Mouse (Mus musculus) limb, embryonic 15.5 days (tissue): ENCODE measurements around the gene Zbtb20. TPM values are rescaled to one million over a fixed set of nuclear protein-coding genes. Genes with fewer than 3 reads are reported as not detected.

ENCODE experiments used
- ATAC-seq: fragments of 200-750 bp; cut with Nextera tagmentation; 2 replicates; pipeline ENCODE4 v1.8.0; 2017; ENCODE audit warnings: low read depth, moderate TSS enrichment; ENCODE audit not compliant: insufficient number of reproducible peaks, low FRiP score, low TSS enrichment
- H3K27ac ChIP-seq: fragments of 300-500 bp; sonication (generic); 2 replicates; pipeline ENCODE4 v1.5.1; 2015; ENCODE audit warnings: moderate library complexity, mild to moderate bottlenecking, inconsistent platforms
- H3K27me3 ChIP-seq: fragments of 300-500 bp; sonication (generic); 2 replicates; pipeline ENCODE4 v1.6.1; 2015; ENCODE audit warnings: inconsistent platforms
- H3K36me3 ChIP-seq: fragments of 300-500 bp; sonication (generic); 2 replicates; pipeline ENCODE4 v1.6.1; 2015; ENCODE audit warnings: inconsistent platforms
- H3K4me1 ChIP-seq: fragments of 300-500 bp; sonication (generic); 2 replicates; pipeline ENCODE4 v1.6.1; 2015; ENCODE audit warnings: inconsistent platforms
- H3K4me2 ChIP-seq: fragments of 300-500 bp; sonication (generic); 2 replicates; pipeline ENCODE4 v1.6.1; 2015; ENCODE audit warnings: mild to moderate bottlenecking, inconsistent platforms
- H3K4me3 ChIP-seq: fragments of 300-500 bp; sonication (generic); 2 replicates; pipeline ENCODE4 v1.5.1; 2015; ENCODE audit warnings: mild to moderate bottlenecking, inconsistent platforms
- H3K9ac ChIP-seq: fragments of 300-500 bp; sonication (generic); 2 replicates; pipeline ENCODE4 v1.6.1; 2015; ENCODE audit warnings: inconsistent platforms
- H3K9me3 ChIP-seq: fragments of 300-500 bp; sonication (generic); 2 replicates; pipeline ENCODE4 v1.6.1; 2016; ENCODE audit warnings: inconsistent platforms
- WGBS: fragments of 180-500 bp; shearing (Covaris S2); methylation state at CpG from one replicate; pipeline ENCODE4 v1.1.7; 2015; 5-methylcytosine and 5-hydroxymethylcytosine counted together
- polyA plus RNA-seq: library from polyadenylated mRNA; unstranded; fragments of >200 nt; fragmentation: Nextera tagmentation; extraction: Ambion mirVana; gene quantifications from 2 replicates; pipeline ENCODE4 v1.2.1, GENCODE M21; 2015

The Zbtb20 gene
- polyA plus RNA-seq, 1 experiment from 2014 or later = 22.4 TPM

GRCm38 (mm10) chr16:43501284-43501683, 625.6 kb downstream of the Zbtb20 start:
- Histone ChIP-seq H3K27me3 (0 out of 2 replicates have a peak, but pooled peaks cover 4% of the 10 kb centered on the region), H3K9ac (no peak overlapping the region), H3K9me3 (no peaks in the 10 kb centered on the region), H3K4me3 (no peak overlapping the region), H3K27ac (no peak overlapping the region), H3K4me2 (no peak overlapping the region), H3K36me3 (no peaks in the 10 kb centered on the region), H3K4me1 (0 out of 2 replicates have a peak, but pooled peaks cover 3% of the 10 kb centered on the region)
- 70% methylated on average over 4 of the region's 4 CpGs for WGBS
- no peak for ATAC-seq

- 45% methylated on average over 12 of the region's 12 CpGs for WGBS
- Histone ChIP-seq H3K27ac (no peak overlapping the region), H3K4me2 (peak overlapping the region; percentile 62; the same call in 1 of the 2 replicates), H3K27me3 (0 out of 2 replicates have a peak, but pooled peaks cover 4% of the 10 kb centered on the region), H3K9me3 (no peaks in the 10 kb centered on the region), H3K4me3 (no peak overlapping the region), H3K9ac (no peak overlapping the region), H3K4me1 (peaks cover 9% of the 10 kb centered on the region; the same call in 1 of the 2 replicates), H3K36me3 (no peaks in the 10 kb centered on the region)
- ATAC-seq = no peak
These were observed 626.8 kb downstream of the Zbtb20 start for GRCm38 (mm10) chr16:43502339-43503009.

- Histone ChIP-seq H3K9ac (0 out of 2 replicates have a peak overlapping the region, but pooled peaks have one; percentile 7), H3K4me2 (peak overlapping the region; percentile 62), H3K4me3 (peak overlapping the region; percentile 37), H3K27ac (no peak overlapping the region), H3K9me3 (no peaks in the 10 kb centered on the region), H3K4me1 (peaks cover 9% of the 10 kb centered on the region; the same call in 1 of the 2 replicates), H3K27me3 (0 out of 2 replicates have a peak, but pooled peaks cover 4% of the 10 kb centered on the region), H3K36me3 (no peaks in the 10 kb centered on the region)
- ATAC-seq = no peak
- 10% methylated on average over 13 of the region's 13 CpGs for WGBS
These were observed 627.4 kb downstream of the Zbtb20 start for GRCm38 (mm10) chr16:43503010-43503635.

- no peaks in the 10 kb centered on the region for H3K36me3 ChIP-seq
- peaks cover 9% of the 10 kb centered on the region; the same call in 1 of the 2 replicates for H3K4me1 ChIP-seq
- H3K4me3 ChIP-seq = peak overlapping the region; percentile 37
- whole genome bisulfite sequencing = 3% methylated on average over 5 of the region's 5 CpGs
- H3K9me3 ChIP-seq = no peaks in the 10 kb centered on the region
- ATAC-seq = no peak
- H3K9ac ChIP-seq = 0 out of 2 replicates have a peak overlapping the region, but pooled peaks have one; percentile 7
- H3K4me2 ChIP-seq = peak overlapping the region; percentile 62
- H3K27ac ChIP-seq = no peak overlapping the region
- 0 out of 2 replicates have a peak, but pooled peaks cover 4% of the 10 kb centered on the region for H3K27me3 ChIP-seq
These were observed 627.9 kb downstream of the Zbtb20 start for GRCm38 (mm10) chr16:43503636-43504010.

DNA sequence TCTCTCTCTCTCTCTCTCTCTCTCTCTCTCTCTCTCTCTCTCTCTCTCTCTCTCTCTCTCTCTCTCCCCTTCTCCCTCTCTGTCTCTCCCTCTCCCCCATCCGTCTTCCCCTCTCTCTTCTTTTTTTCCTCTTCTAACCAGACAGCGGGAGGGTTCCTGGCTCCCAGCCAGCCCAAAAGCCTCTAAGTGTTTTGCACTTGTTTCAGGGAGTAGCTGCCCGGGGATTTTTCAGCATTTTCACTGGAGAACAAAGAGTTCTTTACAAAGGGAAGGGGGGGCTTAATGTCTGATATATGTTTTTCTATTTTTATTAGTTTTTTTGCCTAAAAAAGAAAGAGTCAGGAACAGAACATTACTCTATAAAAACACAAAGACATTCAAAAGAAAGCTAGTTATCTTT, 628.5 kb downstream of the Zbtb20 start:
- Histone ChIP-seq H3K9ac (no peak overlapping the region), H3K9me3 (no peaks in the 10 kb centered on the region), H3K27me3 (0 out of 2 replicates have a peak, but pooled peaks cover 4% of the 10 kb centered on the region), H3K27ac (no peak overlapping the region), H3K4me1 (peaks cover 9% of the 10 kb centered on the region; the same call in 1 of the 2 replicates), H3K36me3 (no peaks in the 10 kb centered on the region), H3K4me2 (peak overlapping the region; percentile 62), H3K4me3 (peak overlapping the region; percentile 37)
- 3% methylated on average over 3 of the region's 3 CpGs for WGBS
- ATAC-seq = no peak

DNA sequence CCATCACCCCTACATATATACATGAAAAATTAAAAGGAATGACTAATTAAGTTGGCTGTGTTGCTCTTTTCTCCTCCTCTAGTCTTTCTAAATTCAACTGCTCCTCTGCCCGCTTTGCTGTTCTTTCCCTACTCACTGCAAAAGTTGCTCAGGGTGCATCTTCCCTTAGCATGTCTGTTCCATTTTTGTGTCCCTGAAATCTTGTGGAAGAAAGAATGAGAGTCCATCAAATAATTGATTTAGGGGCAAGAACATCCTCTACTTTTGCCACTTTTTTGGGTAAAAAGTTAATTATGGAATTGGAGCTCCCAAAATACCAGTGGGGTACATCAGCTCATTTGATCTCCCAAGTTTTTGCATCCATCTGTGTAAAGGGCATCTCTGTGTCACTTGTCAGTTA, 628.9 kb downstream of the Zbtb20 start:
- Histone ChIP-seq H3K36me3 (no peaks in the 10 kb centered on the region), H3K9me3 (no peaks in the 10 kb centered on the region), H3K4me3 (no peak overlapping the region), H3K4me1 (peaks cover 9% of the 10 kb centered on the region; the same call in 1 of the 2 replicates), H3K4me2 (no peak overlapping the region), H3K27me3 (0 out of 2 replicates have a peak, but pooled peaks cover 4% of the 10 kb centered on the region), H3K9ac (no peak overlapping the region), H3K27ac (no peak overlapping the region)
- WGBS = 81% methylated on average over 1 of the region's 1 CpGs
- ATAC-seq = no peak

- Histone ChIP-seq H3K4me3 (no peak overlapping the region), H3K4me1 (peaks cover 9% of the 10 kb centered on the region; the same call in 1 of the 2 replicates), H3K9ac (no peak overlapping the region), H3K36me3 (no peaks in the 10 kb centered on the region), H3K9me3 (no peaks in the 10 kb centered on the region), H3K27me3 (0 out of 2 replicates have a peak, but pooled peaks cover 4% of the 10 kb centered on the region), H3K4me2 (no peak overlapping the region), H3K27ac (no peak overlapping the region)
- 58% methylated on average over 9 of the region's 9 CpGs for WGBS
- ATAC-seq = no peak
These were observed 629.8 kb downstream of the Zbtb20 start for GRCm38 (mm10) chr16:43505314-43505950.

- Histone ChIP-seq H3K4me2 (peak overlapping the region; percentile 24), H3K4me1 (peaks cover 9% of the 10 kb centered on the region; the same call in 1 of the 2 replicates), H3K4me3 (no peak overlapping the region), H3K27me3 (0 out of 2 replicates have a peak, but pooled peaks cover 4% of the 10 kb centered on the region), H3K27ac (no peak overlapping the region), H3K9ac (no peak overlapping the region), H3K9me3 (no peaks in the 10 kb centered on the region), H3K36me3 (no peaks in the 10 kb centered on the region)
- WGBS = 33% methylated on average over 9 of the region's 9 CpGs
- ATAC-seq = no peak
These were observed 630.6 kb downstream of the Zbtb20 start for GRCm38 (mm10) chr16:43506189-43506751.

DNA sequence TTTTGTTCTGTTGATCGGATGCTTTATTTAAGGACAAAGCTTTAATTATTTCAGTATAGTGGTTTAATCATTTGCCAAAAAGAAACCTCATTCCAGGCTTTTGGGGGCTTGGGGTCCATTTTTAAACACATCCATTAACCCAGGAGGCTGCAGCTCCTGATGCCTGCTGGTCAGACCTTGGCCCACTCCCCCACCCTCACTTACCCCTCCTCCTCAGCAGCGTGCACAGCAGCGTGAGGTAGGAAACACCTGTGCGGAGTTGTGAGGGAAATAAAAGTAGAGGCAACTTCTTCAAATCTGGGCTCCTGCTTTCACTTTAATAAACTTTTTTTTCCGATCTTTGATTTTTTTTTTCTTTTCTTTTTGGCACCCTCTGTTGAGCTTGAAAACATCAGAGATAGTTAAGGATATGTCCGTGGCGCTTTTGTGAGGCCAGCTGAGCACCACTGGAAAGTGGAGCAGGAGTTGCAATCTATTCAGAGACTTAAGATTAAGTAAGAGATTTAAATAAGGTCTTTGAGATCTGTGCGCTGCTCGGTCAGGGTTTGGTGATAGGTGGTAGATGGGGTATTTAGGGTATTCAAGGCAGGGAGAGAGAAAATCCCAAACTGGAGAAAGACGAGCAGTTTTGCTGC, 631.2 kb downstream of the Zbtb20 start:
- H3K9ac ChIP-seq = no peak overlapping the region
- whole genome bisulfite sequencing = 30% methylated on average over 10 of the region's 10 CpGs
- peaks cover 9% of the 10 kb centered on the region; the same call in 1 of the 2 replicates for H3K4me1 ChIP-seq
- no peak for ATAC-seq
- H3K4me2 ChIP-seq = peak overlapping the region; percentile 24
- H3K27me3 ChIP-seq = 0 out of 2 replicates have a peak, but pooled peaks cover 4% of the 10 kb centered on the region
- no peaks in the 10 kb centered on the region for H3K9me3 ChIP-seq
- no peaks in the 10 kb centered on the region for H3K36me3 ChIP-seq
- no peak overlapping the region for H3K27ac ChIP-seq
- H3K4me3 ChIP-seq = no peak overlapping the region

- H3K9me3 ChIP-seq = no peaks in the 10 kb centered on the region
- H3K4me1 ChIP-seq = peaks cover 9% of the 10 kb centered on the region; the same call in 1 of the 2 replicates
- H3K9ac ChIP-seq = no peak overlapping the region
- ATAC-seq = no peak
- H3K4me3 ChIP-seq = no peak overlapping the region
- H3K27ac ChIP-seq = no peak overlapping the region
- no peaks in the 10 kb centered on the region for H3K36me3 ChIP-seq
- WGBS = 65% methylated on average over 9 of the region's 9 CpGs
- no peak overlapping the region for H3K4me2 ChIP-seq
- H3K27me3 ChIP-seq = no peaks in the 10 kb centered on the region
These were observed 632.7 kb downstream of the Zbtb20 start for GRCm38 (mm10) chr16:43508166-43508998.
